Mouse (Mus musculus): ENCODE data around the gene Phf21a. TPM values are rescaled to one million over a fixed set of nuclear protein-coding genes. Genes with fewer than 3 reads are reported as not detected.

Phf21a gene
- polyA plus RNA-seq, 1 experiment from 2014 or later: 2.6 TPM

- Histone ChIP-seq H3K9ac (no peak overlapping the region), H3K27ac (replicated peaks) (no peak overlapping the region), H3K4me3 (replicated peaks) (no peak overlapping the region), H3K4me1 (replicated peaks) (no peaks in the 10 kb centered on the region), H3K4me2 (no peak overlapping the region), H3K27me3 (no peaks in the 10 kb centered on the region), H3K9me3 (replicated peaks) (no peaks in the 10 kb centered on the region), H3K36me3 (replicated peaks) (peaks cover 88% of the 10 kb centered on the region)
- whole genome bisulfite sequencing (ENCODE audit: insufficient replicate concordance): 81% methylated on average over 18 of the region's 18 CpGs
- ATAC-seq (ENCODE audit: insufficient read depth): no peak
Observed at GRCm38 (mm10) chr2:92408309-92409045, 315.6 kb downstream of the Phf21a start.

- Histone ChIP-seq H3K36me3 (replicated peaks) (peaks cover 95% of the 10 kb centered on the region), H3K9ac (no peak overlapping the region), H3K4me2 (no peak overlapping the region), H3K9me3 (replicated peaks) (no peaks in the 10 kb centered on the region), H3K4me3 (replicated peaks) (no peak overlapping the region), H3K27me3 (no peaks in the 10 kb centered on the region), H3K27ac (replicated peaks) (no peak overlapping the region), H3K4me1 (replicated peaks) (no peaks in the 10 kb centered on the region)
- WGBS (ENCODE audit: insufficient replicate concordance): 76% methylated on average over 10 of the region's 10 CpGs
- no peak for ATAC-seq (ENCODE audit: insufficient read depth)
Observed at GRCm38 (mm10) chr2:92411705-92412104, 318.8 kb downstream of the Phf21a start.

MicroRNAs encoded within 50 kb of the gene (microRNA counts, 519-probe panel; counts per million panel counts)
- microRNA mmu-miR-1955: 3,836 counts per million, percentile 78 among the panel's probes with 10 or more counts

Small RNAs within 50 kb of the gene (microRNA-seq; reads per million reads assigned to microRNA genes)
- gene Mir1955: 21.8 reads per million, percentile 37 among the genes with 10 or more reads in this experiment
- gene Mir7000: not detected

Other genes with a start within 250 kb of the Phf21a start
- 0.13 TPM in 1 of 2 replicates, not detected in the other for gene Chrm4, start 165.9 kb upstream of the Phf21a start, polyA plus RNA-seq (2015; fragmentation: Nextera tagmentation; extraction: Ambion mirVana)
- 15.2 and 17.1 TPM in 2 replicates for gene Mdk, start 160.8 kb upstream of the Phf21a start, polyA plus RNA-seq (2015; fragmentation: Nextera tagmentation; extraction: Ambion mirVana)
- gene Gm9821, start 147.4 kb upstream of the Phf21a start, polyA plus RNA-seq (2015; fragmentation: Nextera tagmentation; extraction: Ambion mirVana): 0.89 and 1.1 TPM in 2 replicates
- gene Dgkz, start 117.3 kb upstream of the Phf21a start, polyA plus RNA-seq (2015; fragmentation: Nextera tagmentation; extraction: Ambion mirVana): 21.2 and 26.6 TPM in 2 replicates
- gene Creb3l1, start 68.6 kb upstream of the Phf21a start, polyA plus RNA-seq (2015; fragmentation: Nextera tagmentation; extraction: Ambion mirVana): 1.1 and 1.3 TPM in 2 replicates

Data from liver, embryonic 15.5 days (tissue).